Mouse (Mus musculus) cerebral cortex, adult 2 months (tissue): ENCODE measurements around the gene March5.

Experiments used
- WGBS: fragments of 180-500 bp; shearing (Covaris S2); methylation state at CpG from one replicate; pipeline ENCODE4 v1.1.7; 2018; 5-methylcytosine and 5-hydroxymethylcytosine counted together

Gene March5

DNA sequence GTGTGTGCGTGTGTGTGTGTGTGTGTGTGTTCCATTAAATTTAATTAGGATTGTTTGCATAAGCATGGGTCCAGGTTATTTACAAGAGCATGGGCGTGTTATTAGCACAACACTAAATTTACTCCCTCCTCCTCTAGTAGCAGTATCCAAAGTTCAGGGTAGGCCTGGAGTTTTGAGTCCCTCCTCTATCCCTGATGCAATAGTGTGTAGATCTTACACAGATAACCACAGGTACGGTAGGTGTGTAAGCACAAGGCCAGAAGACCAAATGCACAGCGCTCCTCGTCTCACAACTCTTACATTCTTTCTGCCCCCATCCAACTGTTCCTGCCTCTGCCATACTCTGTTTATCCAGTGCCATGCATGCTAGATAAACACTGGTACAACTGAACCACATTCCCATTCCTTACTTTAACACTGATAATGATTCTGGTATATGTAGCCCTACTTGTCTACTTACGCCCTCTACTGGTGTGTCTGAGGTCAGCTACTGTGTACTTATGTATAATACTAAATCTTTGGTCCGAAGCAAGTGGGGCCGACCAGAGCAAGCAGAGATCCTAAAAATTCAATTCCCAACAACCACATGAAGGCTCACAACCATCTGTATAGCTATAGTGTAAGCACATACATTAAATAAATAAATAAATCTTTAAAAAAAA, 2.3 kb downstream of the March5 start:
- WGBS: 70% methylated on average over 8 of the region's 8 CpGs

DNA sequence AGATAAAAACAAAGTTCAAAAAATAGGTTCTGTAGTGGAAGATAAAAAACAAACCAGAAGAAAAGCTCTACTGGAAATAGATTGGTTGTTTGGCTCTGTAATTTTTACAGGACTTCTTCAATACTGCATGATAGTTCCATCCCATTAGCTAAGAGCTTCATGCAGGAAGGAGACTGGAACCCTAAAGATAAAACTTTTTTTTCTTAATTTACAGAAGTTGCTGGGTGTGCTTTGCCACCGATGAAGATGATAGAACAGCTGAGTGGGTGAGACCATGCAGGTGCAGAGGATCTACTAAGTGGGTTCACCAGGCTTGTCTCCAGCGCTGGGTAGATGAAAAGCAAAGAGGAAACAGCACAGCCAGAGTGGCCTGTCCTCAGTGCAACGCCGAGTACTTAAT, 3.1 kb downstream of the March5 start:
- 80% methylated on average over 4 of the region's 4 CpGs for WGBS

DNA sequence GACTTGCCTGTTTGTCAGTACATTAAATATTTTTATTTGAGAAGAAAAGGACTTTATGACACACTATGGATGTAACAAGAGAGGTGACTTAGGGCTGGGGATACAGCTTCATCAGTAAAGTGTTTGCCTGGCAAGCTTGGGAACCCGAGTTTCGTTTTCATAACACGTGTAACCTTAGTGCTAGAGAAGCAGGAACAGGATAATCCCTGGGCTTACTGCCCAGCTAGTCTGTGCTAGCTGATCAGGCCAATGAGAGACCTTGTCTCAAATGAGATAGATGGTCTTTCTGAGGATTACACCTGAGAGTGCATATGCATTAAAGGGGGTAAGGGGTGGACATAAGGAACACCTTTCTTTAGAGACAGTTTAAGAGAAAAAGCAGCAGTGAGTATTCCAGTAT, 4.1 kb downstream of the March5 start:
- WGBS: 76% methylated on average over 3 of the region's 3 CpGs

- 51% methylated on average over 2 of the region's 2 CpGs for WGBS
Observed at GRCm38 (mm10) chr19:37214711-37215110, 7.4 kb downstream of the March5 start.

GRCm38 (mm10) chr19:37225197-37225862, 18.0 kb downstream of the March5 start:
- WGBS: 70% methylated on average over 6 of the region's 6 CpGs

DNA sequence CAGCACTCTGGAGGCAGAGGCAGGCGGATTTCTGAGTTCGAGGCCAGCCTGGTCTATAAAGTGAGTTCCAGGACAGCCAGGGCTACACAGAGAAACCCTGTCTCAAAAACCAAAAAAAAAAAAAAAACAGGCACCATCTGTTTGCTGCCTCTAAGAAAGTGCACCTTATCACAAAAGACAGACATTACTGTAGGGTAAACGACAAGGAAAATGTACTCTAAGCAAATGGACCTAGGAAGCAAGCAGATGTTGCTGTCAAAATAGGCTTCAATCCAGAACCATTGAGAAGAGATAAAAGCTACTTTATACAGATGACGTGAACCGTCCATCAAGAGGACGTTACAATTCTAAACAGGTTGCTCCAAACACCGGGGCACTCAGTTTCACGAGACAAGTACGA, 25.3 kb downstream of the March5 start:
- 87% methylated on average over 9 of the region's 9 CpGs for WGBS

DNA sequence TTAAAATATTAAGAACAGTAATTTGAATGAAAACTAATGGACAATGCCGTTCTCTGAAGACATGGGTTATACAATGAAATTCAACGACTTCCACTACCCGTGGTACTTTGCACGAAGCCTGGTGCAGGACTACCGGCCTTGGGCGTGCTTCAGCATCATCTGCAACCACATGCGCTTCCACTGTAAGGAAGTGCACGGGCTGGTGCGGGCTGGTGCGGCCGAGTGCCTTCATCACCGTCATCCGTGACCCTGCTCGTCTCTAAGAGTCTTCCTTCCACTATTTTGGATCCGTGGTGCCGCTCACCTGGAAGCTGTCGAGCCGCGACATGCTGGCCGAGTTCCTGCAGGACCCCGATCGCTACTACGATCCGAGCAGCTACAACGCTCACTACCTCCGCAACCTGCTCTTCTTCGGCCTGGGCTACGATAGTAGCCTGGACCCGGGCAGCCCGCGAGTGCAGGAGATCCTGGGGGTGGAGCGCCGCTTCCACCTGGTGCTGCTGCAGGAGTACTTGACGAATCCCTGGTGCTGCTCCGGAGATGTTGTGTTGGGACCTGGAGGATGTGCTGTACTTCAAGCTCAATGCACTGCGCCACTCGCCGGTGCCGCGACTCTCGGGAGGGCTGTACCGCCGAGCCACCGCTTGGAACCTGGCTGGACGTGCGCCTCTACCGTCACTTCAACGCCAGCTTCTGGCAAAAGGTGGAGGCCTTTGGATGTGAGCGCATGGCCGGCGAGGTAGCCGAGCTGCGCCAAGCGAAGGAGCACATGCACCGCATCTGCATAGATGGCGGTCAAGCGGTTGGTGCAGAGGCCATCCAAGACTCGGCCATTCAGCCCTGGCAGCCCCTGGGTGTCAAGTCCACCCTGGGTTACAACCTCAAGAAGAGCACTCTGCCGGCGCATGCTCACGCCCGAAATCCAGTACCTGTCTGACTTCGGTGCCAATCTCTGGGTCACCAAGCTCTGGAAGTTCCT, 26.5 kb downstream of the March5 start:
- WGBS: 9% methylated on average over 63 of the region's 63 CpGs

DNA sequence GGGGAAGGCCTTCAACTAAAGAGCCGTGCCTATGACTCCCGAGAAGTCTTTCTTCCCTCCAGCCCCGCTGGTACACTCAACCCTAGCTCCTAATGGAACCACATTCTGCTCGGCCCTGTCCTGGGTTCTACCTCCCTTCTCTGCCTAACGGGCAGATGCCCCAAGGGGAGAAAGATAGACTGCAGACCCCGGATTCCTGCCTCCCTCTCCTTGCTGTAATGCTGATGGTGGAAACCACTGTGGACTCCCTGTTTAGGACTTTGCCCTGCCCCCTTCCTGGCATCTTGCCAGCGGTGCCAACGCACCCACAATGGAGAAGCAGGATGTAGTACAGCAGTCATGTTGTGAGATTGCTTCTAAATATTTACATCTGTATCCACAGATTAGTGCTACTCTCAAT, 28.5 kb downstream of the March5 start:
- WGBS: 57% methylated on average over 8 of the region's 8 CpGs

GRCm38 (mm10) chr19:37237306-37237705, 30.0 kb downstream of the March5 start:
- WGBS: 72% methylated on average over 5 of the region's 5 CpGs

- WGBS: 14% methylated on average over 15 of the region's 15 CpGs
Observed at GRCm38 (mm10) chr19:37237712-37238437, 30.5 kb downstream of the March5 start.

DNA sequence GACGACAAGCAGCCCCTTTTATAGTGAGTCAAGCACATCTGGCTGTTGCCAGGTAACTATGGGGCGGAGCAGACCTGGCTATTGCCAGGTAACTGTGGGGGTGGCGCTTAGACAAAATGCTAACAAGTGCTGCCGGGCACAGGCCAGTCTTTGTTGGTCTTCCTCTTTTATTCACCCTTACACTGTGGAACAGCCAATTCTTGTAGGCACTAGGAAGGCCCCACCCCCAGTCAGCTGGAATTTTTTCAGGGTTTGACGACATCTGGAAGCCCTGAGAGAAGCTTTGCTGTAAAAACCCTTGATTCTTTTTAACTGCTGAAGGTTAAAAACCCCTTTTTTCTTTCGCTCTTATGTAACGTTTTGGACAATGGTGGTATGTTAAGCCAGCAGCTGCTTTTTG, 31.3 kb downstream of the March5 start:
- 28% methylated on average over 7 of the region's 7 CpGs for WGBS

DNA sequence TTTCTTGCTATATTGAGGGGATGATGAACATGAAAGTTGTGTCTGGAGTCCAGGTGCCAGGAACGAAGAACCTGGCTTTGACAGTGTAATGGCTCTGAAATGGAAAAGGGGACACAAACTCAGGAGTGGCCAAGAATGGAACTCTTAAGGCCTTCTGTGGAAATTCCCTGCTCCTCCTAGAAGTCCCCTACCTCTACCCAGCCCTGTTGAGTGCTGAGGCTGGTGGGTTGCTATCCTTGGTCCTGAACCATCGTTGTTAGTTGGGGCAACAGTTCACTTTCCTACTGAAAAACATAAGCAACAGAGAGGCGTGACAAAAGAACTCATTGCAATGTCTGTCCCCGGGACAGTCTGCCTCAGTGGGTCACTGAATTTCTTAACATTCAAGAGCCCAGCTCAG, 31.8 kb downstream of the March5 start:
- WGBS: 40% methylated on average over 4 of the region's 4 CpGs

- WGBS: 73% methylated on average over 5 of the region's 5 CpGs
Observed at GRCm38 (mm10) chr19:37241201-37241600, 33.9 kb downstream of the March5 start.

GRCm38 (mm10) chr19:37242707-37243106, 35.4 kb downstream of the March5 start:
- 53% methylated on average over 2 of the region's 2 CpGs for WGBS

DNA sequence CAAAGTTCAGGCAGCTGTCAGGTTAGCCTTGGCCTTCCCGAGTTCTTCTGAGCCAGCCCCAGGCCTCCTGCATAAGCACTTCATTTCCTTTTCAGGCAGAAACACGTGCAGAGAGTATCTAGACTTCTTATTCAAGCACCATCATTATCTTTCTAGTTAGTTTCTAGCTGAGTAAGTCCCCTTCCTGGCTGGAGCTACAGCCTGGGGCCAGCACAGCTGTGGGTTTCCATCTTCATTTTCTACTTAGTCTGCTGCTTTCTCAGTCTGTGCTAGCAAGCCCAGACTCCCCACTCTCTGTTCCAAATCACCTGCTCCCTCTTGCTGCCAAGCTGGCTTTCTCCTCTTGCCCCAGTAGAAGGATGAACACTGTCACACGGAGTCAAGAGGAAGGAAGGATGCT, 39.5 kb downstream of the March5 start:
- WGBS: 43% methylated on average over 3 of the region's 3 CpGs

DNA sequence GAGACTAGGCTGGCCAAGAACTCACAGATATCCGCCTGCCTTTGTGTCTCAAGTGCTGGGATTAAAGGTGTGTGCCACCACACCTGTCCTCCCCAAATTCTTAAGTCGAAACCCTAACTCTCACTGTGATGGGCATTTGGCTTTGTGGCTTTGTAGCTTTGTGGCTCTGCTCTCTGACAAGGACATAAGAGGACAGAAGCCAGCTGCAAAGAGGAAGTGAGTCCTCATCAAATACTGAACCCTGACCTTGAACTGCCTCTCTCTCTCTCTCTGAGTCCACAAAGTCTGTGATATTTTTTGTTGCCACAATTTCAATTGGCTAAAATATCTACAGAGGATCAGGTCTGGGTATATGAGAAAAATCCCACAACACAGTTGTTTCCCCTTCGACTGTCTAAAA, 40.9 kb downstream of the March5 start:
- 79% methylated on average over 3 of the region's 3 CpGs for WGBS

DNA sequence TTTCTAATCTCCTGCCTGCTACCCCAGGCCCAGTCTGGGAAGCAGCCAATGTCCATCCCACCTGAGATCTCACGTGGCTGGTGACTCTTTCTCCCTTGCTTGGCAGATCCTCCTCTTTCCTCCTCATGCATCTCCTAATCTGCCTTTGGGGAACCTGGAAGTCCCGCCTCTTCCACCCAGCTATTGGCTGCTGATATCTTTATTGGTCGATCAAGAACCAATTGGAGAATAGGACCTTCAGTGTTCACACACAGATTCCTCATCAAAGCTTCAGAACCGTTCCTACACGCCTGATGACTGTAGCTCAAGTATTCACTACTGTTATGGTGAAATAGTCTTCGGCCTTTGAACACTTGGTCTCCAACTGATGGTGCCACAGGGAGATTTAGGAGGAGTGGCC, 44.8 kb downstream of the March5 start:
- WGBS: 70% methylated on average over 6 of the region's 6 CpGs

GRCm38 (mm10) chr19:37255321-37255720, 48.0 kb downstream of the March5 start:
- WGBS: 43% methylated on average over 9 of the region's 9 CpGs

DNA sequence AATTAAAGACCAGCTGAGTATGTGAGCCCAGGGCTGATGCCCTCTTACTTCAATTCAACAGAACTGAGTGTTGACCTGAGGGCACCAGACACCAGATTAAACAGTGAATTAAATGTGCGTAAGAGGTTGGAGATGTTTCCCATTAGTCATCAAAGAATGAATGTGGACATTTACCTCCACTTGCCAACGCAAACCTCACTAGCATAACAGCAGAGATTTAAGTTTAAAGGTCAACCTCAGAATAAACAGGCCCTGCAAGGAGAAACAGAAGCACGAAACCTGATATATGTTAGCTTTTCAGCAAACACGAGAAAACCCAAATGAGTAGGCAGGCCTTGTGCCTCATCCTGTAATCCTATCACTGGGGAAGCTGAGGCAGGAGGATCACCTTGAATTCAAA, 55.0 kb downstream of the March5 start:
- WGBS: 84% methylated on average over 4 of the region's 4 CpGs

GRCm38 (mm10) chr19:37263566-37263942, 56.2 kb downstream of the March5 start:
- WGBS: 84% methylated on average over 8 of the region's 8 CpGs

- WGBS: 43% methylated on average over 23 of the region's 23 CpGs
Observed at GRCm38 (mm10) chr19:37263943-37264897, 56.9 kb downstream of the March5 start.
